Mouse (Mus musculus) cerebellum, adult 8-10 months (tissue): ENCODE measurements at regions not wholly inside any gene's neighbourhood (a gene's known extent, or its start where the extent isn't known, plus 50 kb on each side); places are given as distances from the start of the nearest gene placed in this dataset.

ENCODE experiments used
- DNase-seq: peaks from one replicate; pipeline ENCODE4 v3.0.0; 2022

DNA sequence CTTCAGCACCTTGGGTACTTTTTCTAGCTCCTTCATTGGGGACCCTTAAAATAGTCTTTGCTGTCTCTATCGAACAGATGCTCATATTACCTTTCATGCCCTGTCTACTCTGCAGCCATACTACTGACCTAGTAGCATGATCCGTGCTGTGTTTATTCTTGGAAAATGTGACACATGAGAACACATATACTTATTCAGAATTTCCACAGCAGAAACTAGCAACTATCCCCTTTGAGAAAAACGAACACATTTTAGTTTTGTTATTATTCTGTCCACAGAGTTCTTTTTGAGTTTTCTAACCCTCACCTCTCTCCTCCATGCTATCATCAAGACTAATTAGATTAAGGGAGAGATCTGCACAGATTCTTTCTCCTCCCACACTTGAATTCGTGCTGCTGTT is 341.6 kb upstream of the Actbl2 start:
- DNase-seq, result no peak

DNA sequence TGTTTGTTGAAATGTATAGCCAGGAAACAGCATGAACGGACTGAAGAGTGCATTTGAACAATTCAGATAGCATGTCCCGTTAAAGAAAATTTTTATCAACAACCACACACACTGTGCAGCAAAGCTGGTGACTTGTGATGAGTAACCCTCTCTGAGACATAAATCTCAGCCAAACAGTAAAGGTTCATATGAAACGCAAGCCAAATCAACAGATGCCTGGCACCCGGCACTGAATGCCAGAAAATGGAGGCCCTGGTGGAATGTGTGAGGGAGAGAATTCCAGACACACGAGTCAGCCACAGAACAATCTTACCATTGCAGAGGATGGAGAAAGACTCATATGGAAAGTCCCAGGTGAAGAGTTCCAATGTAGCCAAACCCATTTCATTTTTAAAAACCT is 341.1 kb upstream of the Actbl2 start:
- peak; percentile 60 for DNase-seq

DNA sequence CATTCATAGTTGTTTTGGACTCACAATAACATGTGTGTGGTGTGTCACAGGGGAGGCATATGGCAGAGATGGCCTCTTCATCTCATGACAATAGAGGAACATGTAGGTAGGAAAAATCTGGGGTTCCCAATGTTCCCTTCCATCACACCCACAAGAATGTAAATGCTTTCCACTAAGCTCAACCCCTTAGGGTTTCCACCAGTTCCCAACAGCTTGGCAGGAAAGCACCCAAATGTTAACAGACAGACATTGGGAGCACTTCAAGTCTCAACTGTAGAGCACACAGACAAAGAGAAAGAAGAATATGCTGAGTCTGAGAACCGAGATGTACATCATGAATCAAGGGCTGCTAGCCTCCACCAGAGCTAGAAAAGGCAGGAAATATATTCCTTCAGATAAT is 339.7 kb upstream of the Actbl2 start:
- no peak for DNase-seq

DNA sequence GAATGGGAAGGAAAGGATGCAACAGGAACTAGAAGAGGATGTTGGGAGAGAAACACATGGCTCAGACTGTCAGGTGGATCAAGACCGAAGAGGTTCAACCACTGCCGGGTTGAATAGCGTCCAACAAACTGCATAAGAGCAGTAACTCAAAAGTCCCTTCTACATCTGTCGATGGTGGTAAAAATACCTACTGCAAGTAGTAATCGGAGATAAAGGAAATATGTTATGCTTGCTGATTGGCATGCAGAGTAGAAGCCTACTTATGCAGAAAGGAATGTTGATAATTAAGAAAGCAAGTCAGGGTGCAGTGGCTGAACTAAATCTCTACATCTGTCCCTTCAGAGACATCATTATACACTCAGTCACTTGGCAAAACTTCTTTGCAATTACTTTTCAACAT is 330.9 kb upstream of the Actbl2 start:
- DNase-seq, result no peak

DNA sequence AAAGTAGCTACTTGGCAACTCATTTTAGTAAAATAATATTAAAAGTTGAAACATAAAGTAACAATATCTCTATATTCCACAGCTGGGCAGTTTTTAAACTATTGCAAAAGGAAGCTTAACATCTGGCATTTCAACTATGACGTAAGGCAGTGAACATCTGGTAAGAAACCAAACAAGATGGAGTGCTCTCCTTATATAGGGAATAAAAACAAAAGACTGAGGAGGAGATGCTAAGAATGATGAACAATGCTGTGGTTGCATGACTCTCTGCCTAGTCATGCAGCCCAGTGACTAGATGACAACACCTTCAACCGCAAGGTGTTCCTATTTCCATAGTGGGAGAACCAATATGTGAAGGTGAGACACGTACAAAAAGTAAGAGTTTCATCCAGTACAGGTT is 329.9 kb upstream of the Actbl2 start:
- DNase-seq, result no peak

DNA sequence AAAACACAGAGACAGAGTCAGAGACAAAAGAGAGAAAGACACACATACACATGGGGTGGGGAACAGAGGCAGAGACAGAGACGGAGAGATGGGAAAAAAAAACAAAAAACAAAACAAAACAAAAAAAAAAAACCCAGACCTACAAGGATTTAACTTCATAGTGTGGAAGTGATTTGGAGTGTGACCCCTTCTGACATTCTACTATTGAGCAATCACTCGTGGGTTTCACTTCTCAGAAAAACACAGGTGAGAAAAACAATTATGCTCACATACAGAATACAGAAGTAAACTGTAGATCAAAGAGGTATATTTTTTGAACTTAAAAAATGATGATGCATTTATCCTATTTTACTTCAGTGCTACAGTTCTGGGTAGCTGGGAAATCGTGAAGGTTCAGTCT is 326.7 kb upstream of the Actbl2 start:
- no peak for DNase-seq

DNA sequence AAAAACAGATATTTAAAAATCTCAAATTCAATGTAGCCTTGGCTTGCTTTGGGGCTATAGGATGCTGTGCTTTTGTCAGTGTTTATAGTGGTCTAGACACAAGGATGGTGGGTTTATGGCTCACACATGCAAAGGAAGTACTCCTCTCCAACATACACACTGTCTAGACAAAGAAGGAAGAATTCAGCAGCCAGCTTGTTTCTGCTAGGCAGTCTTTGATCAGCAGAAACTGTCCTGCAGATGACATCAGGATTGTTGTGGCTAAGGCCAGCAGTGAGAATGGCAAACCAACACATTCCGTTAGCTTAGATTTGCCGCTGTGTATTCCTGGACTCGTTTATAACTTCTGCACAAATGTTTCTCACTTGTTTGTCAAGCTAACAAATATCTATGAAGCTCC is 325.9 kb upstream of the Actbl2 start:
- no peak for DNase-seq

DNA sequence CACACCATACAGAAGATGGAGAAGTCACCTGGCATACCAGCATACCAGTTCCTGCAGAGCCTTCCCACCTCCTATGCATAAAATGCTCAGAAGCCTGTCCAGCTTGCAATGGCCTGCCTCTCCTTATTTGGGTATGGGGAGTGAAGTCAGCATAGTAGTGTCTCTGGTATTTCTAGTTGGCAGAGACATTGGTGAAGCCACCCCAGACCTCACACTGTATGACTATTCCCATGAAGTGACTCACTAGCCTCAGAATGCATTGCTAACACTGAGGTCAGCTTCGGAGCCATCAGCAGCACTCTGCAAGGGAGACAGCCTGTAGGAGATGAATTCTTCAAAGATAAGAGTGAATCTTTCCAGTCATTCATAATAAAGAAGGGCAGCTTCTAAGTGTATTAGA is 325.2 kb upstream of the Actbl2 start:
- DNase-seq, result no peak

DNA sequence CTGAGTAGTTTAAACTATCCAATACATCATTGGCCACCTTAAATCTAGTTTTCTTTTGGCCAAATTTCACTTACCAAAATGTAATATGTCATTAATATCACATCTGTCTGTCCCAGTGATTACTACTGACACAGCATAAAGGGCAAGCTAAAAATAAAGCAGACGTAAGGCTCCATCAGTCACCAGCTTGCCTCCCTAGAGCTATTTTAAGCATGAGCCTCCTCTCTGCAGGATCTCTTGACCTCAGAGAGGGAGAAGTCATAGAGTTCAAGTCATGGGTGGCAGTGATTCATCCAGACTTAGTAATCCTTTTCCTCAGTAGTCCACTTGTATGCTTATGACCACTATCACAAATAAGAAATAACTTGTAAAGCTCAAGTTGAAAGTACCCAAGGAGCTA is 313.2 kb upstream of the Actbl2 start:
- no peak for DNase-seq

DNA sequence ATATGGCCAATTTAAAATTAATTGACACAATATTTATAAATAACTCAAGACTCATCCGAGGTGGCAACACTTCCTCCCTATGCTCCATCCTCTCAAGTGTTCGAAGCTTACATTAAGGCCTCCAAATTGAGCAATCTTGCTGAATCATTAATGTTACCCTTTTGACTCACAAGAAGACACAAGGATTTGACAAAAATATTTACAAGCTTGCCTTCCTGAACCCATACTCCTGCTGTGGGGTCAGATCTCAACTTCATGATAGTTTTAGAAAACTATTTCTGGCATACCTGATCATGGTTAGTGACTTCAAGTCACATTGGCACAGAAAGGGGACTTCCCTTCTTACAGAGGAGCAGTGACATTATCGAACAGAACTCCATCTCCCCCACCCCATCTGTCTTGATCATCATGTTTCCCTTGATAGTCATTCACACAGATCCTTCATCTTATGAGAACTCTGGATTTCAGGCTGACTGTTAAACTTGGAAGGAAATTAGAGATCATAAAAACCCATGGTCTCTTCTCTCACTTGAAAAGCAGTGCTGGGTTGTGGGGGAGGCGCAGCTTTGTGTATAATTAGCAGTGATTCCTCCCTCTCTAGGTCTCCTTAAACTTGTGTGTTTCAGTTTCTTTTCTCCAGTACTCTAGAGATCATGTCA is 311.7 kb upstream of the Actbl2 start:
- no peak for DNase-seq

DNA sequence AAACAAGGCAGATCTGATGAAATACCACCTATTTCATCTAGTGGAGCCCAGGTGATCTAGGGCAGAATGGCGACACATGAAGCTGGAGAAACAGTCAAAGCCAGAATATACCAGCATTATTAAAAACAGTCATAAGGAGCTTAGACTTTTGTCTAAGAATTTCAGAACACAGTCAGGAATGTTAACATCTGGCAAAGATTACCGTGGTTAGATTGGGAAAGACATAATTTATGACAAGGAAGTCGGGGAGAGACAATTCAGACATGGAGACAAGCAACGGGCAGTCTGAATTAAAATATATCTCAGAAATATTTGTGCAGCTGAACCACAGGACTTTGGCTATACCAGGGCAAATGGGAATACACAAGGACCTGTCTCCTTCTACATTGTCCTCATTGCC is 310.8 kb upstream of the Actbl2 start:
- DNase-seq, result no peak

DNA sequence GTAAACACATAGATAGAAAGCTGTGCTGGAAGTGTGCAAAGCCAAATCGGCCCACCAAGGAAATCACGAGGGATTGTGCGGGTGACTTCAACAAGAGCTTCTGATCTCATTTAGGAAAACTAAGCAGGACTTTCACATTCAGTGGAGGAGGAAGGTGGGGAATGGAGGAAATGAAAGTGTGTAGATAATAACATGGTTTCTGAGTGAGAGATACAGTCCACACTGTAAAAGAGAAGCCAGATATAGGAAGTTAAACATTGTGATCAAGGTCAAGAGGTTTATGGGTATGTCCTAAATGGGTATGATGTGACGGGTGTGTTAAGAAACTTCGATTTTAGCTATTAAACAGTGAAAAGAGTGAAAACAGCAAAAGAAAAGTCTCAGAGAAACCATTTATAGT is 310.1 kb upstream of the Actbl2 start:
- no peak for DNase-seq

DNA sequence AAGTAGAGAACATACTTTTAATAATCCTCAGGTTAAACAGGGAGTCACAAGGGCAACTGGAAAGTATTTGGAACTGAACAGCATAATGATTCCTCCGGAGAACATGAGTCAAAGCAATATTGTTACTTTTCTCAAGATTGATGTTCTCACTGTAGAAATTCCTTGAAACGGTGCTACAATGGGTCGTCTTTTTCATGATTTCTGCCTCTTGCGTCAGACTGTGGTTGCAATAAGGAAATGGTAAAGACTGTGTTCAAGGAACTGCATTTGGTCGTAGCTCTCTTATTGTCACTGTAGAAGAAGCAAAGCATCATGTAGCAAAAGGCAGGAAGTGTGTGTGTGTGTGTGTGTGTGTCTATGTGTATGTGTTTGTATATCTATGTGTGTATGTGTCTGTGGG is 294.6 kb upstream of the Actbl2 start:
- no peak for DNase-seq

DNA sequence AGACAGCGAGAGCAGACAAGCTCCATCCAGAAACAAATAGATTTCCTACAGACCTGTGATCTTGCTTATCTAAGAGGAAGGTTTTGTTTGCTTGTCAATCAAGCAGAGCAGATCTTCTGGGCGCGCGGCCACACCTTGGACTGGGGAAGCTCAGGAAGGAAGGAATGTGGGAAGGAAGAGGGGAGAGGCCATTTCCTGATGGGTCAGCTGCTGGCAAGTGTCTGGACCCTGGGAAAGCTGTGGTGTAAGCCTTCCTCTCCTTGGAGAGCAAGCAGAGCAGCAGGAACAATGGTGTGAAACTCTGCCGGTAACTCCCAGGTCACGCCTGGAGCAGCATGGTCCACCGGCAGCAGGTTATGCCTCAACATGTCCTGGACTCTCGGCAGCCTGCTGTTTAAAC is 287.7 kb upstream of the Actbl2 start:
- no peak for DNase-seq

DNA sequence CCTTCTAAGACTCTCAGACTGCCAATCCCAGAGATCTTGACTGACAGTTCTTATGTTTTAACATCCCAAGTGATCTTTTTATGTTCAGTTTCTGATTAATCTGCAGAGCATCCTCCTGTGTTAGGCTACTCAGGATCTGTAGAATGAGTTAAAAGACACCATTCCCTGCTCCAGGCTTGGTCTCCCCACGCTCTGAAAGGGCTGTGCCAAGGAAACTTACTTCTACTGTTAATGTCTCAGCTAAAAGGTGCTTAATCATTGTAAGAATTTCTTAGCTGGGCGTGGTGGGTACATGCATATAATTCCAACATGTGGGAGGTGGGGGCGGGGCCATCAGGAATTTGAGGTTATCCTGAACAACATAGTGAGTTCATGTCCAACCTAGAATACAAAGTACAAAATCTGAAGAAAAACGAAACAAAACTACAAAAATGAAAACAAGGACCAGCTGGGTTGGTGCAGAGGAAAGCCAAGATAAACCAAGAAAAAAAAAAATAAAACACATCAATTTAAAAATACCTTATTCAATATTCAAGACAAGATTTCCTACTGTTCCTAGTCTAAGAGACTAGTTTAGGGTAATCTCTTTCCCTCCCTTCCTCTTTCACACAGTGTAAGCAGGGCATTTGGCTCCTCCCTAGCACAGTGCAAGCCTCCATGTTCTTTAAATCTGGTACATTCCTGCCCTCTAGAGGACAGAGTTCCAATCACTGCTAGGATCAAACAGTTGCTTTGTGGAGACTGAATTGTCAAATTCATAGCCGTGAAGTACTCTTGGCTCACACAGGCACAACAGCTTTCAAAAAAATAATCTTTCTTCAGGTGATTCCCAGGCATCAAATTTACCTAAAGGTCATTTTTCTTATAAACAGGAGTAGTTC is 286.9 kb upstream of the Actbl2 start:
- peak; percentile 60 for DNase-seq

DNA sequence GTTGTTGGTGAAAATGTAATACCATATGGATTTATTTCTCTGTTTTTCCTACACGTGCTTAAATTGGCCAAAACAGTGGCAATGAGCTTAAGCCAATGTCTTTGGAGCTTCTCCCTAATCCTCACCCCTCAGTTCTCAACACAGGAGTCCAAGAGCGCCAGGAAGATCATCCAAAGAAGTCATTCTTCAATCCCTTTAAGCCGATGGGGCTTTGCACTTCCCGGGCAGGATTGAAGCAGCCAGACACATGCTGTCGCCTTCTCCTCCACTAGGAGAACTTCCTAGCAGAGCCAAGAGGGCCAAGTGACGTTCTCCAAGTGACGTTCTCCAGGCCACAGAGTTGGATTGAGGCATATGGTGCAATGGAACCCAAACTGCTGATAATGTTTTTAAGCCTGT is 286.3 kb upstream of the Actbl2 start:
- peak; percentile 7 for DNase-seq

DNA sequence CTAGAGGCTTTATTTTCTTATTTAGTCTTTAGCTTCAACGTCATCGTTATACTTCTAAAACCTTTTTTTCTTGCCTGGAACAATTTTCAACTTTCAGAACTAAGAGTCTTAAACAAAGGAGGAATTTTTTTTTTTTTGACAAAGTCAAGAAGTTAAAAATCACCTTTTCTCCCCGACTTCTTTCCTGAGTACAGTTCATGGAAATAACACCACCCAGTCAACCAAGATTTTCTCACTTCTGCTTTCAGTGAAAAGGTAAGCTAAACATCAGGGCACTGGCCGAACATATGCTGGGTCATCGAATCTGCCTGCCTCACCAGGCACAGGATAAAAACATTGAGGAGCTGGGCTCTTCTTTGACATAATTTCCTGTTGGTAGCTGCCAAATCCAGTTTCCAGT is 277.4 kb upstream of the Actbl2 start:
- no peak for DNase-seq

DNA sequence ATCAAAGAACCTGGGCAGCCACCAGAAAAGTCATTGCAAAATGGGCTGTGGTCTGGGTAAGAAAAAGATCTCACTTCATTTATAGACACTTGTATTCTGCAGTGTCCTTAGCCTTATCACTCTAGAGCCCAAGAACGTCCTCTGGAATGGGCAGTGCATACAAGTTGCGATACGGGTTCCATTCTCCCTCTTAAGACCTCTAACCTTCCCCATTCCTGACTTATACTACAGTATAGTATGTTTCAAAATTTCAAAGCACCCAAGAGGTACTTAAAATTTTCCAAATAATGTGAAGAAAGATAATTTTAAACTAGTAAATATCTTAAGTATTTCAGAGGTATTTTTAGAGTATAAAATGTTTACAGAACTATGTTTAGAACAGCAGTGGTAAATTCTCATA is 276.8 kb upstream of the Actbl2 start:
- no peak for DNase-seq

DNA sequence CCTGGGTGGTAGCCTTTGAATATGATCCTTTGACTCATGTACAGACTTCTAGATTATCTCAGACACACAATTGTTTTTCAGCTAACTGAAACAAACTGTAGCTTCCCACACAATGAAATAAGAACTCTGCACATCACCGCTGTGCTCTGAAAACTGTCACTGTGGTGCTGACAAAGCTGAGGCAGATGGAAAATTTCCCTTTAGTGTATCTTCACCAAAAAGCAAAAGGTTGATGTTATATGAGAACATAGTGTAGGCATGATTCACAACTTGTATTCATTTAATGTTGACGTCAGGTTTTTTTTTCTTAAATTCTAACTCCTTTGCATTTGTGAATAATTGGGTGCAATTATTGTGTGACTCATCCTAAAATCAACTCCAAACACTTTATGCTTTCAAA is 264.1 kb upstream of the Actbl2 start:
- DNase-seq, result no peak

DNA sequence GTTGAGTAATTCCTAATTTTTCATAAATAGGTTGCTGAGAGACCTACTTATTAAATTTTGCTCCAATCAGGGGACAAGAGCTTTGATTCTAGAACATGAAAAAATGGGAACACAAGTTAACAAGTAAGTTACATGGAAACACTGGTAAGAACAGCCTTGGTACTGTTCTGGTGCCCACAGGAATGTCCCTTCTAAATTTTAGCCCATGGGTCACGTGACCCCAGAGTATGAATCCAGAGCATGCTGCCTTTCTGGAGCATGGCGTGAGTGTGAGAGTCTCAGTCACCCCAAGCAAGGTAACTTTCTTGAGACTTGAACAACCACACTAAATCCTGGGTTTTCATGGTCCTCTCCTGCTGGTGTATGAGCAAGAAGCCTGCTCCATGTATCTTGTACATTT is 263.7 kb upstream of the Actbl2 start:
- no peak for DNase-seq

DNA sequence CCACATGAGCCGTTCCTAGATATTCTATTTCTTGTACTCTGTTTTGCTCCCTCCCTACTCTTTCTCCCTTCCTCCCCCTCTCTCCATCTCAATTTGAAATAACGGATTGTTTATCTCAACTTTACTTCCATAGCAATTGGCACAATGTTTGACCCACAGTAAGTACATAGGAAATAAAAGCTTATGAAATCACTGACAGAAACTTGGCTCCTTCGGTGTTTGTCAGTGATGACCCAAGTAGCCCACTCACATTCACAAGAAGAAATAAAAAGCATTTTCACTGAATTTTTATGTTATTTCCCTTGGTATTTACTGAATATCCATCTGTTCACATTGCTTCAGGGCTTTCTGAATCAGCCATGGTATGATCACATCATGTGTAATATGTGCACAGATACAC is 260.2 kb upstream of the Actbl2 start:
- no peak for DNase-seq

DNA sequence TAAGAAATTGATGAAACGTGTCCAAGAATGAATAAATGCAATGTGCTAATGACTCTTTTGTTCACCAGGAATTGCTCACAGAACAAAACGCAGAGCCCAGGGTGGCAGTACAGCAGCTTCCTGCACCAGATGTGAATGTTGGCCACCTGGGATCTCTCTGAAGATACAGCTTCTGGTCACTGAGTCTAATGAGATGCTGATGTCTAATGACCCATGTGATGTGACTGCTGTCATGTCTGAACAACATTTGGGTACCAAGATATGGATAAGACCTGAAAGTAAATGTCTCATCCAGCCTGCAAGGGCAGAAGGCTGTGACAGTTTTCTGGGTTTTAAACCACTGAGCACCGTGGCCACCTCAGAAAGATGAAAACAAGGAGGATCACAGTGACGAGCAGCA is 252.1 kb upstream of the Actbl2 start:
- DNase-seq, result no peak

DNA sequence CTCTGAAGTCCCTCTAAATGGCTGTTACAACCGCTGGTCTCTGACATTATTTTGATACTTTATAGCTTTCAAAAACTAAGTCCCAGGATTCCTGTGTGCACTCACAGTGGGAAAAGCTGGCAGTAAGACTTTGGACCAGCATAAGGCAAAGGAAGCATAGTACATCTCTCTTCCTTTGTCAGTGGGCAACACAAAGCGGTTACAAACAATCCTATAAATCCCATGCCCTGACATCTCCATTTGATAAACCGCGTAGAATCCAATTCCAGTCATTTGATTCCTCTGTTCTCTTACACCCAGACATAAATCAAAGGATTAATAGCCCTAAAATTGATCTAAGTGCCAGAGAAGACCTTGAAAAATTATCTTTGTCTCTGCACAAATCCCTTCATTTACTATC is 240.7 kb upstream of the Actbl2 start:
- no peak for DNase-seq

DNA sequence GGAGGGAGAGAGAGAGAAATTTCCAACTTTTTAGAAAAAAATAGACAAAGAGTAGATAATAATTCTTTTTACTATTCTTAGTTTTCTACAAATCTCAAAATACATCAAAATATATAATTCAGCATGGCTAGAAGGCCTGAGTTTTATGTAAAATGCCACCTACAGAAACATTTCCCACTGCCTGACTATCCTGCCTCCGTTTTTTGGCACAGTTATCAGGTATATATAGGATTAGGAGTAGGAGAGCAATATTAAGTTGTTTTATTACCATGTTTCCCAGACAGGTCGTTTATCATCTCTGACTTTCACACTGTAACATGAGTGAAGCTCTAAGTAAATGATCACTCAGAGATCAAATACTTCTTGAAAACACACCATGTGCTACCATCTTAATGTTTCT is 224.7 kb upstream of the Actbl2 start:
- no peak for DNase-seq

DNA sequence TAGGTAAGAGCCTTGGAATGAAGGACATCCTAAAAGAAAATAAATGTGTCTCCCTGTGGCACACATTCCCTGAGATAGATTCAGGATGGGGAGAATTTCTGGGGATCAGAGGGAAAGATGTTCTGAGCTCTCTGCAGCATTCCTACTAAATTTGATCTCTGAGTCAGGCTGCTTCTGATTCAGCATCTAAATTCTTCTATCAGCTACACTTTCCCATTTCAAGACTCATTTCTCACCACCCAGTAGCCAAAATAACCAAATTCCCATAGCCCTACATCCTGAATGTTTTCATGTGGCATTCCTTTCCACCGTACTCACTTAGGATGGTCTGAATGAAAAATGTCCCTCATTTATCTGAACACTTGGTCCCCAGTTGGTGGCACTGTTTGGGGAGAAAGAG is 223.2 kb upstream of the Actbl2 start:
- no peak for DNase-seq
